ENCODE assay signal across 7 mouse cellular contexts in genomic region chr5:100415761-100416590, GRCm38 (mm10). TPM values are rescaled to one million over a fixed set of nuclear protein-coding genes. Genes with fewer than 3 reads are reported as not detected.
DNase-seq lines count a peak whose midpoint lies in the region; ATAC-seq lines count a peak whose summit lies in the region.

Gene Sec31a (minus strand): TSS chr5:100416234.

- peak; percentile 97 for ATAC-seq in intestine, embryonic 15.5 days

- H3K9ac ChIP-seq in intestine, embryonic 15.5 days, result peak within 1 kb of the TSS; percentile 83

- under 1% methylated on average over 81 of the region's 82 CpGs for WGBS in intestine, embryonic 15.5 days
- WGBS in midbrain, embryonic 10.5 days, result under 1% methylated on average over 82 of the region's 82 CpGs

- H3K27ac ChIP-seq in intestine, embryonic 15.5 days, result peak within 1 kb of the TSS; percentile 93
- peak within 1 kb of the TSS; percentile 91 for H3K27ac ChIP-seq in midbrain, embryonic 10.5 days (replicated peaks)

- intact Hi-C loops in gastrocnemius, postnatal 36 days (cut with DNase I), result loop anchor here (1.0 to 5.0 kb wide), 3 partner anchors 13 to 102 kb away; partner anchors contain the start of genes Cops4 and Lin54
- intact Hi-C loops in left cerebral cortex, postnatal 25 days (cut with DNase I), result loop anchor here (1.0 to 10.0 kb wide), 5 partner anchors 13 to 441 kb away; partner anchors contain the start of genes 4930524J08Rik, Cops4, Helq and Hnrnpd

- H3K27me3 ChIP-seq in intestine, embryonic 15.5 days (replicated peaks), result no peaks in the 10 kb centered on the region
- H3K27me3 ChIP-seq in midbrain, embryonic 10.5 days (ENCODE audit: low read depth, poor library complexity, severe bottlenecking), result no peaks in the 10 kb centered on the region

- peaks cover 18% of the 10 kb centered on the region for H3K4me1 ChIP-seq in intestine, embryonic 15.5 days (replicated peaks)
- H3K4me1 ChIP-seq in midbrain, embryonic 10.5 days, result peaks cover 26% of the 10 kb centered on the region

- peak within 1 kb of the TSS; percentile 60 for H3K4me2 ChIP-seq in intestine, embryonic 15.5 days (replicated peaks)

- H3K36me3 ChIP-seq in intestine, embryonic 15.5 days, result peaks cover 12% of the 10 kb centered on the region; the same call in 1 of the 2 replicates
- H3K36me3 ChIP-seq in midbrain, embryonic 10.5 days, result peaks cover 33% of the 10 kb centered on the region

- no peaks in the 10 kb centered on the region for H3K9me3 ChIP-seq in intestine, embryonic 15.5 days
- H3K9me3 ChIP-seq in midbrain, embryonic 10.5 days (replicated peaks), result no peaks in the 10 kb centered on the region

- peak; percentile 98 for DNase-seq in adrenal gland, adult 18-20 months (ENCODE audit: low spot score in 2 of 2)
- peak; percentile 97 for DNase-seq in embryo, embryonic 11 days
- peak; percentile 95 to 98 for DNase-seq in gastrocnemius, postnatal 36 days
- peak; percentile 98 to 99 for DNase-seq in left cerebral cortex, postnatal 25 days (ENCODE audit: low spot score in 2 of 2)
- peak; percentile 98 for DNase-seq in midbrain, embryonic 10.5 days (ENCODE audit: low spot score)
- peak; percentile 94 for DNase-seq in right cerebral cortex, postnatal 4 days

- H3K4me3 ChIP-seq in intestine, embryonic 15.5 days (replicated peaks), result peak within 1 kb of the TSS; percentile 93
- peak within 1 kb of the TSS; percentile 67 for H3K4me3 ChIP-seq in midbrain, embryonic 10.5 days

RNA-seq across cellular contexts. Expression of gene Sec31a, which starts in this region (rescaled TPM):
- total RNA-seq in adrenal gland, adult 18-20 months (2021), result 100 to 1,000 TPM; 157 to 164 TPM
- 10 to 100 TPM; 50.8 to 59.9 TPM for total RNA-seq in gastrocnemius, postnatal 36 days (2021)
- polyA plus RNA-seq in intestine, embryonic 15.5 days (2015; fragmentation: Nextera tagmentation; extraction: Ambion mirVana), result 179 and 181 TPM in 2 replicates
- 100 to 1,000 TPM; 108 to 112 TPM for total RNA-seq in left cerebral cortex, postnatal 25 days (2021)
- polyA plus RNA-seq in midbrain, embryonic 10.5 days (2016; fragmentation: Nextera tagmentation; extraction: Ambion mirVana), result 101 and 109 TPM in 2 replicates

Comparison
In these comparisons a context has a peak if more than half of its experiments do, and no peak if none do; other contexts are left out.
1. Peak in every context shown above with its lines: DNase-seq, ATAC-seq, H3K4me3 ChIP-seq and H3K27ac ChIP-seq.